Mouse (Mus musculus) retina, postnatal 7 days (tissue): ENCODE results near the gene Antxr1.
"Not testable (repeated sequence)": the region's sequence is repeated elsewhere in the genome, so short reads cannot be mapped to it uniquely, and the experiment has no call there.

Source experiments
- DNase-seq: peaks from one replicate; pipeline ENCODE4 v3.0.0-alpha.2; 2012; ENCODE audit warnings: low read depth, low spot score

Gene Antxr1

DNA sequence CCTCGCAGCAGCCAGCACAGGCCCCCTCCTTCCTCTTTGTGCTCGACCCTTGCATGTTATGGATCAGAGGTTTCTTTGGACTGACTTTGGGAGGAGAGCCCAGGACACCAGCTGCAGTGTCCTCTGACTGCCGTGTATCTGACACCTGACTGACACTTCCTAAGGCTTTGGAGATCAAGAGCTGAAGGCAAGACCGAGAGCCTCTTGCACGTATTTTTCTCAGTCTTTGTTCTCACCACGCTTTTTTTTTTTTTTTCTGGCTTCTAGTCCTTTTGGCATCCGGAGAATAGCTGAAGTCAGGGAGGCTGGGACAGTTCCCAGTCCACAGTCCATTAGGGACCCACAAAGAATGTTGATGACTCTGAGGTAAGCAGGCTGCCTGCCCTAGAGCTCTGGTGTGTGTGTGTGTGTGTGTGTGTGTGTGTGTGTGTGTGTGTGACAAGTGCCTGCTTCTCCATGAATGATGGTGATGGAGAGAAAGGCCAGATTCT is 233.2 kb downstream of the Antxr1 start:
- no peak for DNase-seq

DNA sequence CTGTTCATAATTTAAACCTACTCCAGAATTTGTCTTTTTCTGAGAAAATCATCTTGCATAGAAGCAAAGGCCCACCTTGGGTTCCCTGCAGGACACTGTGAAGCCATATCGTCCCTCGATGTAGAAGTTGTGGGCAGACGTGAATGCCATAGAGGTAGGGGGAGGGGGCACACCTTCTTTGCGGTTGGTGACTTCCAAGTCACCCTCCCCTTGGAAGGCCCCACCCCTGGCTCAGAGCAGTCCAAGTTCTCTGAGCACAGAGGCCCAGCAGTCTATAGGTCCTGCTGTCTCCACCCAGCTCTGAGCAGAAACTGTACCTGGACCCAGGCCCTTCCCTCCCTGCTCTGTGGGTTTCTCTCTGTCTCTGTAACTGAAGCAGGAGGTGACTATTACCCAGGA is 233.7 kb downstream of the Antxr1 start:
- DNase-seq = no peak

DNA sequence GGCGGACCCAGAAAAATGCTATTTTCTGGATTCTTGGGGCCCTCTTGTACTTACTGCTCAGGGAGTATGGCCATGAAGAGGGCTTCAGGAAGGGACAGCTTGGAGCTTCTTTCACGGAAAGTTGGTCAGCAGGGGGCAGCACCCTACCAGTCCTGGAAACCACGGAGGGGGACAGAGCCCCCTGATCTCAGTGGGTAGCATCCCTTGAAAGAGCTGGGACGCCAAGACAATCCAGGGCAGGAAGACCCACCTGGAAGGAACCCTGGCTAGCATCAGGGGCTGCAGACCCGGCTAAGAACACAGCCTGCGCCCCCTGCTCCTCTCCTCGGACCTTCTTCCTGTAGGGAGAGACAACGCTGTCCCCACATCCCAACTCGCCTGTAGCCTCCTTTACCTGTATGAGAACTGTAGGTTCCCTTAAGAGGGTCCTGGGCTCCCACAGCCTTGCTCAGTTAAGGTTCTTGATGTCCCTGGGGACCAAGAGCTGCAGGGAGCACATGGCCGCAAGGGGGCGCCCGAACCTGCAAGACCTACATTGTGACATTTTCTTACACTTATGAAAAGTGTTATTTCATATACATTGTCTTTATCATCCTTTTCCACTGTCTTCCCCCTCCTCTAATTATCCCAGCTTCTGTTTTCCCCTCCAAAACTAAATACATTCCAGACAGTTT is 234.2 kb downstream of the Antxr1 start:
- DNase-seq = peak; percentile 71

DNA sequence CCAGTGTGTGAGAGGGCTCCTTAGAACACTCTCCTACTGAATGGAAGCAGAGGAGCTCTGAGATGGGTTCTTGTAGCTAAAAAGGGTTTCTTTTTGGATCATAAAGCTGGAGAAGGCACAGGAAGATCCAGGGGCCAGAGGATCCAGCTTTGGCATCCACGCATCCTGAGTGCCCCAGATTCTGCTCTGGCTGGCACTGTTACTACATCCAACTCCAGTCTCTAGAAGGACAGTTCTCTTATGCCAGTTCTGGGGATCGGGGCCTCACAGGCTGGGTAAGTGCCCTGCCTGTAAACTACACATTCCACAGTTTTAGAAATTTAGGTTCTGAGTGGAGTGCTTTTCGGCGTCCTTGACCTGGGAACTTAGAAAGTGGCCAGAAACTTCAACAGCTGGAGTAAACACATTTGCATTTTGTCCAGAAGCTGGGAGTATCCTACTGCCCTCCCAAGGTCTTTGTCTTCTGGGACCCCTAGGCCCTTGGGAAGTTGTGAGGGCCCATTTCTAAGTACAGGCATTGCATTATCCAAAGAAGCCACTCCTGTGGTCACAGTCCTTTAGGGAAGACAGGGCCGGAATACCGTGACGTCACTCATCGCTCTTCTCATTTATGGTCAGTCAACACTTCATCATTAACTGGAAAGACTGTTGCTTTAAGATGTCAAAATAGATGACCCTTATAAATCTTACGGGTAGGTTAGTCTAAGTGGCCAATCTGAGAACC is 235.2 kb downstream of the Antxr1 start:
- no peak for DNase-seq

GRCm38 (mm10) chr6:87099671-87100296 is 235.8 kb downstream of the Antxr1 start:
- no peak for DNase-seq

GRCm38 (mm10) chr6:87099261-87099660 is 236.4 kb downstream of the Antxr1 start:
- no peak for DNase-seq

- not testable (repeated sequence) for DNase-seq
Measured at GRCm38 (mm10) chr6:87093631-87094030, 242.0 kb downstream of the Antxr1 start.

- no peak for DNase-seq
Measured at GRCm38 (mm10) chr6:87092476-87092875, 243.1 kb downstream of the Antxr1 start.

- DNase-seq = no peak
Measured at GRCm38 (mm10) chr6:87090877-87091276, 244.7 kb downstream of the Antxr1 start.

DNA sequence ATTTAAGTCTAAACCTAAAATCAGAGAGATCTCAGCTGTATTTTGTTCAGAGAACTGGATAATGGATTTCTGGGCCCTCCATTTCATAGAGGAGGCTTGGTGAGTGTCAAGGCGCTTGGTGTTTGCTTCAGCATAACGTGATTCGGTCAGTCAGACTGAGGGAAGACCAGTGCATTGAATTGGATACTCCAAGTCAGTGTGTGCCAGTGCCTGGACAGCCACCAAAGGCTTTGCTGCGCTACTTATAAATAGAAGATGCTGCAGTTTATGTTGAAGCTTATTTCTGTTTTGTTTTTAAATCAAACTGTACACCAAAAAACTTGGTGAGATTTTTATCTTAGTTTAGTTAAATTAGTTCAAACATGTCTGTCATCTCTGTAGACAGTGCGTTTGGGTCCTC is 247.3 kb downstream of the Antxr1 start:
- no peak for DNase-seq

GRCm38 (mm10) chr6:87085026-87085425 is 250.6 kb downstream of the Antxr1 start:
- DNase-seq = no peak
